In the genomic region with DNA sequence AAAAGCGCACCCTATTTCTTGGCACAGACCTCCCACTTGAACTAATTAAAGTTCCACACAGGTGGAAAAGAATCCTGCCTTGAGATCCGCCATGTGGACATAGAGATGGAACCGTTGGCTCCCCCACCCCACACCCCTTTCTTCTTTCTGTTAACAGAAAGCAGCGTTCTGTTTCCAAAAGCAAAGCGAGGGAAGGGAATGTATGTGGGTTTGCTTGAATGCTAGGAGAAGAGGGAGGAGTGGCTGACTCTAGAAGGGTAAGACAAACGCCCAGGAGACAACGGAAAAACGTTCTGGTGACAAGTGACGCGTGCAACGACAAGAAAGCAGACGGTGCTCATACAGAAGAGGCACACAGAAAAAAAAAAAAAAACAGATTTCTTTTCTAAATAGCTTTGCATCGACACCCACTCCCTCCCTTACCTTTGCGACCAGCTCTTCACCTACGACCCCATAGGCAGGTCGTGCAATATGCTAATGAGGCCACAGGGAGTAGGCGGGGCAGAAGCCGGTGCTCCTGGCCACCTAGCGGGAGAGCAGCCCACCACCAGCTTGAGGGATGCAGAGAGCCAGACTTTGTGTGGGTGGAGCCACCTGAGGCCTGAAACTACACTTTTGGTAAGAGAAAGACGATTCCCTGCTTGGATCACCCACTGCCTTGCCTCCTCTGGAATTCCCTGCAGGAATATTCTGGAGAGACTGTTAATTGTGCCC, we compare ENCODE assay signal across 8 mouse cellular contexts. TPM values are rescaled to one million over a fixed set of nuclear protein-coding genes. Genes with fewer than 3 reads are reported as not detected.
DNase-seq lines count a peak whose midpoint lies in the region; ATAC-seq and TF ChIP-seq lines count a peak whose summit lies in the region.

No protein-coding gene starts in this region.

- no peak for TF ChIP-seq EP300 in heart, postnatal 0 days (IDR thresholded peaks at IDR 0.05; ENCODE audit: low read depth)

- no peaks in the 10 kb centered on the region for H3K9me3 ChIP-seq in heart, postnatal 0 days (replicated peaks; ENCODE audit: control insufficient read depth, low read length)

- peak; percentile 68 for DNase-seq in layer of hippocampus, adult 11-12 months (ENCODE audit: low spot score)
- DNase-seq in layer of hippocampus, adult 9-10 months (ENCODE audit: low spot score): no peak
- DNase-seq in embryo, embryonic 10.5 days (ENCODE audit: low spot score): peak; percentile 83
- DNase-seq in heart, postnatal 0 days (ENCODE audit: low spot score): peak; percentile 81
- peak; percentile 56 for DNase-seq in layer of hippocampus, postnatal 36 days
- DNase-seq in lung, postnatal 10 days: peak; percentile 67
- peak; percentile 30 for DNase-seq in retina, postnatal 7 days (ENCODE audit: low read depth, low spot score)
- DNase-seq in yolk sac, embryonic 10.5 days (ENCODE audit: low spot score): peak; percentile 82

- H3K27me3 ChIP-seq in heart, postnatal 0 days (ENCODE audit: control insufficient read depth, insufficient read depth, low read length): no peaks in the 10 kb centered on the region

- H3K36me3 ChIP-seq in heart, postnatal 0 days (replicated peaks; ENCODE audit: control insufficient read depth, insufficient read depth, low read length): no peaks in the 10 kb centered on the region

- H3K4me3 ChIP-seq in heart, postnatal 0 days (ENCODE audit: low read depth, low read length): peak overlapping the region; percentile 44

- H3K27ac ChIP-seq in heart, postnatal 0 days (ENCODE audit: low read depth): peak overlapping the region; percentile 47

- H3K4me1 ChIP-seq in heart, postnatal 0 days (ENCODE audit: control insufficient read depth, insufficient read depth): peaks cover 28% of the 10 kb centered on the region

- TF ChIP-seq CTCF in heart, postnatal 0 days (IDR thresholded peaks at IDR 0.05; ENCODE audit: low read depth): peak; percentile 64

- peak; percentile 86 for ATAC-seq in heart, postnatal 0 days (ENCODE audit: insufficient read depth, low read depth)

- peak overlapping the region; percentile 50 for H3K9ac ChIP-seq in heart, postnatal 0 days (replicated peaks; ENCODE audit: low read depth, low read length)

- WGBS in heart, postnatal 0 days: 3% methylated on average over 20 of the region's 20 CpGs

- H3K4me2 ChIP-seq in heart, postnatal 0 days (ENCODE audit: low read depth, low read length): peak overlapping the region; percentile 72

RNA-seq across cellular contexts. Expression of a gene that starts 27.9 kb away (rescaled TPM):
- total RNA-seq in heart, postnatal 0 days (2014; rRNA removed; ENCODE audit: low replicate concordance): 36.9 and 48.7 TPM in 2 replicates
- polyA plus RNA-seq in heart, postnatal 0 days (2015; fragmentation: Nextera tagmentation; extraction: Ambion mirVana): 541 and 578 TPM in 2 replicates
- total RNA-seq in layer of hippocampus, postnatal 36 days (2021): 100 to 1,000 TPM; 262 to 279 TPM
